Mouse (Mus musculus): Measurements from ENCODE around the gene Ksr1.

Gene Ksr1

DNA sequence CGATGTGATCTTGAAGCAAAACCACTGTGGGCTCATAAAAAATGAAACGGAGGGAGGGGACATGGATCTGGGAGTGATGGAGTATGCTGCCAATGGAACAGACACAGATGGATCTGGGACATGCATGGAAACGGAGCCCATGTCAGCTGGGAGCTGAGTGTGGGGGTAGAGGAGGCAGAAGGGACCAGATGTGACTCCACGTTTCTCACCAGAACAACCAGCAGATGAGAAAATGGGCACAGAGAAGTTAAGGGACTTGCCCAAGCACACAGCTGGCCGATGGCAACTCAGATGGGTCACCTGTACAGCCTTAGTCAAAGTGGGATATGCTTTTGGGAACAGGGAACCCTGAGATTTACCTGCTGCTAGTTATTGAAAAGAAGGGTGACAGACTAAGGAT is 83.3 kb downstream of the Ksr1 start:
- no peak for DNase-seq

DNA sequence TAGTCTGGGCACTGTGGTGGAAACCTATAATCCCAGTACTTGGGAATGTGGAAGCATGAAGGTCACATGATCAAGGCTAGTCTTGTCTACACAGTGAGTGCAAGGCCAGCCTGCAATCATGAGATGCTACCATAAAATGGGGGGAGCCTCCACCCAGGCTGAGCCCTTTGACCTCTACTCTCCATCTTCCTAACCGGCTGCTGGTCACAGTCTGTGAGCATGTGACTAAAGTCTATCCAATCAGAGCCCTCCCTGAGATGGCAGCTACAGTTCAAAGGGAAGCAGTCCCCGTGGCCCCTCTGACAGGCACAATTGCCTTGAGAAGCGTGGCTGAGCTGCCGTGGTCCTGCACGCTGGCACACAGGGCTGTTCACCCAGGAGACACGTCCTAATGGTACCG is 84.4 kb downstream of the Ksr1 start:
- DNase-seq: no peak

DNA sequence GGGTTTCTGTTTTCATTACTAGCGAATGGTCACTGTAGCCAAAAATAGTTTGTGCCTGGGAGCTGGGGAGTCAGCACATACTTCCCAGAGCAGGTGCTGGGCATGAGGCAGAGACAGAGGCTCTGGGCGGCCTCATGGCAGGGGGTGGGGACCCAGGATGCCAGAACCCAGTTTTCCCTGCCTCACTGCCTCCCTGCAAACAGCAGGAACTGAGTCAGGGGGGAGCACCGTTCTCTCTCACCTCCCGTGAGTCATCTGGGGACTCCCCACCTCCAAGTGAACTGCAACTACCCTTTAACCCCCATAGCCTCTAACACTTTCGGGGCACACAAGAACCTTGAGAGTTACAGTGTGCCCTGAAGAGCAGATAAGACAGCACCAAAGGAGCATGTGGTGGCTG is 86.4 kb downstream of the Ksr1 start:
- no peak for DNase-seq

DNA sequence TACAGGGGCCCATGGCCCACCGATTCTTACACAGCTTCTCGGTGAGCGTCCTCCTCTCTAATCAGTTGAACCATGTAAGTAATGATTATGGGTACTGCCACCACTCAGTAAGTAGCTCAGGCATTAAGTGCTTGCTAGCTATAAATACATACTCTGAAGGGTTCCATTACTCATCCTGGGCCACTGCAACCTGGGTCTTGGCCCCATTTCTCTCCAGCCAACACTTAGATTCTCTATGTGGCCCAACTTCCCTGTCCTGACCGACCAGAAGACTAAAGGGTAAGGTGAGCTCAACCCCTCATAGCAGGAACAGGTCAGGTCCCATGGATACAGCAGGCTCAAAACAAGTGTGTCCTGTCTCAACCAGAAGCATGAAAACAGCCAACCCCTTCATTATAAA is 87.1 kb downstream of the Ksr1 start:
- DNase-seq: no peak

DNA sequence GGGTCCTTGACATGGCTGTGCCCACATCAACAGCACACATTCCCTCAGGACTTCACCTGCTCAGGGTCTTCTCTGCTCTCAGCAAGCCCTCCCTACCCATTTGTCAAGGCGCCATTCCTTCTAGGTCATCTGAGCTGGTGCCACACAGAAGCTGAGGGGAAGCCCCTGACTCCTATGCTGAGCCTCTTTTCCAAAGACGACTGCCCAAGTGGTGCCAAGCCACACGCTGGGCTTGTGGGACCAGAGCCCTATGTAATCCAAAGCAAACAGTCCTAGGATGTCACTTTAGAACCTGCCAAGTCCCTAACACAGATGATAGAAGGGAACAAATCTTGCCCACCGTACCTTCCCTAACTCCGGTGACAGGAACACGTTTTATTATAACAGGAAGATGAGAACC is 87.6 kb downstream of the Ksr1 start:
- no peak for DNase-seq

DNA sequence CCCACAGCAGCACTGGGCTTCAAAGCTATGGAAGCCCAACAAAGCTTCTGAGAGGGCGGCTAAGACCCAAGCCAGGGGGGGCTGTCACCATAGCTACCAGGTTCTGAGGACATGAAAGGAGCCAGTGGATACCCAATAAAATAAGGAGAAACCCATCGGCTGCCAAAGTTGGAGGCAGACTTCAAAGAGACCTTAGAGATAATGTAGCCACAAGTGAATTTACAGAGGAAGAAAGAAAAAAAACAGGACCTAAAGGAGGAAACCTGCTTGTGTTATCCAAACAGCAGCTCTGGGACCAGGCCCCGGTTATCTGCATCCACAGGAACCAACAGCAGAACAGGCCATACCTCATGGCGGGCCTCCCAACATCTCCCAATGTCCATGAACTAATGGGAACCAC is 88.4 kb downstream of the Ksr1 start:
- DNase-seq: no peak

DNA sequence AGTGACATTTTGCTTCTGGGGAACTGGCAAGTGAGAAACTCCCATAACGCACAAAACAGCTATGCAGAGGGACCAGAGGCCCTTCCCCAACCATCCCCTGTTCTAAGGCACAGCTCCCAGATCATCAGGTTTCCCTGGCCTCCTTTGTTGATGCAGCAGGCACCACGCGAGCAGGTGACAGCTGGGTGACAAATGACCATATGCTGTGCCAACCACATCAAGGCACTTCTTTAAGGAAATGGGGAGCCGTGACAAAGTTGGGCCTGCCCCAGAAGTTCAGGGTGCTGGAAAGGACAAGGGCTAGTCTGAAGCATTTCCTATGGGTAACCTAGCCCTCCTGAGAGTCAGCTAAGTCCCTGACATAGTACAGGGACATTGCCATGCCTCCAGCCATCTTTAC is 89.3 kb downstream of the Ksr1 start:
- DNase-seq: no peak

DNA sequence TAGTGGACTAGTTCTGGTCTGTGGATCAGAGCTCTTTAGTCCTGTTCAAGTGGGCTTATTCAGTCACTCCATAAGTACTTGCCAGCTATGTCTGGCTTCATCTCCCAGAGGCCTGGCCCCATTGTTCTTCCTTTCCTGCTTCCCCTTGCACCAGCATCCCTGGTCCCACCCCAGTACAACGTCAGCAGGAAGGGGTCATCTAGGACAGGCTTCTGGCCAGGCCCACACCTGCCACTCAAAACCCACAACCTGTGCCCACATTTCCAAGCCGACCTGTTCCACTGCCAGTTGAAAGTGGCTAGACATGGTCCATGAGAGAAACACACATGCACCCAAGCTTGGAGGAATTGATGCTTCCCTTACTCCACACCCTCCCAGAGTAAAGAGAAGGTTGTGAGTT is 90.2 kb downstream of the Ksr1 start:
- no peak for DNase-seq

DNA sequence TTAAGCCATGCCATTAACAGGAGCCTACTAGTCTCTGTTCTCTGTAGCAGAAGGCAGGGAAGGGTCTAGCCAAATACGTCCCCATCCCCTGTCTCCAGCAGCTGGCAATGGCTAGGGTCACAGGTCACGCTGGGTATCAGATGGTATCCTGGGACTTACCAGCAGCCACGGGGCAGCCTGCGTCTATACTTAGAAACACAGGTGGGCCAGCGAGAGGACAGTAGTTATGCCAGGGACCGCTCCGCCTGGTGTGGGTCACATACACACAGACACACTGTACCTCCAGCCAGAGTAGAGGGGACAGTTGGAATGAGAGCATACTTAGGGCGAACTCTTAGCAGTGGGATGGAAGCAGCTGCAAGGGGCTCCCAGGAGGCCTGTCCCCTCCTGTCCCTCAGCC is 91.0 kb downstream of the Ksr1 start:
- DNase-seq: no peak

DNA sequence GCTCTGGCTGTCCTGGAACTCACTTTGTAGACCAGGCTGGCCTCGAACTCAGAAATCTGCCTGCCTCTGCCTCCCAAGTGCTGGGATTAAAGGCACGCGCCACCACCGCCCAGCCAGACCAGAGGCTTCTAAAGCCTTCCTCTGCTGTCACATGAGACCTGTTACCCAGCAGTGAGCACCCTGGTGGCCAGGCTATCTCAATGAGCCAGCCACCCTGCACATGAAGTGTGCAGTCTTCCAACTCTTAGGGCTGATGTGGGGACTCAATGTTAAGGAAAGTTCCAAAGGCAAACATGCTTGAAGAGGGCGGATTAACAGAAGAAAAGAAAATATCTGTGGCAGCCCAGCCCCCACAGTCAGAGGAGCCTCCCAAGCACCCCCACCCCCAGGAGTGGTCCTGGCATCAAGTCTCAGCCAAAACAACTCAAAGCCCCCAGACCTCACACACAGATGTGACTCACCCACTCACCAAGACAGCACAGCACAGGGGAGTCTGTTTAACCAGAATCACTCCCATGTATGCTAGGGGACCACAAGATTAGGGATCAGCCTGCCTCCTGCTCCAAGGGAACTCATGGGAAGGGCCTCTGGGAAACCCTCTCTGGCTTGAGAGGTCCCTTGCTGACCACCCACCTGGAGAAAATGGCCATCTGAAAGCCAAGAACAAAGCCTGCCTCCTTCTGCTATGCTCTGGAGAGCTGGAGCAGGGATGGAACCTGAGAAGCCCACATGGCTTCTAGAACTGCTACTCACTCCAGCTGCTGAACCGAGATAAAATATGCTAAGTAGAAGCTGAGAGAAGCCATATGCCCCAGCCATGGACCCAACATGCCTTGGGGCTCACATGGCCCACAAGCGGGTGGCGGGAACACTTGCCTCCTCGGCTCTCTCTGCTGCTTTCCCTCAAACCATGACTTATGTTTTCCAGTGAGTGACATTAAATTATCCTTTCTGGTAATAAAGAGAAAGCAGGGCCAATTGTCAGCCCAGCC is 91.8 kb downstream of the Ksr1 start:
- DNase-seq: no peak

DNA sequence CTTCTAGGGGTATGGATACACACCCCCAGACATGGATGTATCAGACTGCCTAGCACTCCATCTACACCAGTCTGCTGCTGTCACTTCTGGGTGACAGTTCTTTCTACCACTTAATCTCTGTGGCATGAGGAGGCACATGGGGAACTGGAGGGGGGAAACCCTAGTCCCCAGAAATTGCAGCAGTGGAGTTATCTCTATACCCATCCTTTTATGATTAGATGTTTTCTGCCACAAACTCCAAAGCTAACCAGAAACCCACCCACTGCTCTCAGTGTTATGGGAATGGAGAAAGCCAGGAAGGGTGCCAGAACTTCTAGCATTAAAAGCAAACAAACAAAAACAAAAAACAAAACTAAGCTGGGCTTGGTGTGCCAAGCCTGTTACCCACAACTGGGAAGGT is 92.8 kb downstream of the Ksr1 start:
- no peak for DNase-seq

DNA sequence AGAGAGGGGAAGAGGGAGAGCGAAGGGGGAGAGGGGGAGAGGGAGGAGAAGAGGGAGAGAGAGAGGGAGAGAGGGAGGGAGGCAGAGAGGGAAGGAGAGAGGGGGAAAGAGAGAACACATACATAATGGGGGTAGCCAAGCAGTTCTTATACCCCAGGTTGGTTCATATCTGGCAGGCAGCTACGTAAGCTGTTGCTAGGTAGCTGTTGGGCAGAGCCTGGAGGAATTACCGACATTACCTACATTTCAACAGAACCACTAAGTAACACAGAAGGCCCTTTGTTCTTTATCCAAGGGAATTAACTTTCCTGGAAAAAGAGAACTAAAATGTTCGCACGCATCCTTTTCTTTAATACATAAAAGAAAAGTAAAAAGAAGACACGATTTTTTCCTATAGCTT is 93.4 kb downstream of the Ksr1 start:
- no peak for DNase-seq

DNA sequence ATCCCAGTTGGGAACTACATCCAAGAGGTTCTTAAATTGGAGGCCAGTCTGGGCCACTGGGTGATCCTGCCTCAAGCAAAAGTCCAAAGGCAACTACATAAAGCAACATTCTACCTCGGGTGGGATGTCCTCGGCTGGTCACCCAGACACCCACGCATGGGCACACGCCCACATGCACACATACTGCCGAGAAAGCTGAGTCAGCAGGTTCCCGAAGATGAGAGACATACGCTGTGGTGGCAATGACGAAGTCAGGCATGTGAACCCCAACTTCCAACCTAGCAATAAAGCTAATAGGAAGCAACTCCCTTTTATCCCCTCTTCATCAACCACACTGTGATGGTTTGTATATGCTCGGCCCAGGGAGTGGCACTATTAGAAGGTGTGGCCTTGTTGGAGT is 94.7 kb downstream of the Ksr1 start:
- no peak for DNase-seq

DNA sequence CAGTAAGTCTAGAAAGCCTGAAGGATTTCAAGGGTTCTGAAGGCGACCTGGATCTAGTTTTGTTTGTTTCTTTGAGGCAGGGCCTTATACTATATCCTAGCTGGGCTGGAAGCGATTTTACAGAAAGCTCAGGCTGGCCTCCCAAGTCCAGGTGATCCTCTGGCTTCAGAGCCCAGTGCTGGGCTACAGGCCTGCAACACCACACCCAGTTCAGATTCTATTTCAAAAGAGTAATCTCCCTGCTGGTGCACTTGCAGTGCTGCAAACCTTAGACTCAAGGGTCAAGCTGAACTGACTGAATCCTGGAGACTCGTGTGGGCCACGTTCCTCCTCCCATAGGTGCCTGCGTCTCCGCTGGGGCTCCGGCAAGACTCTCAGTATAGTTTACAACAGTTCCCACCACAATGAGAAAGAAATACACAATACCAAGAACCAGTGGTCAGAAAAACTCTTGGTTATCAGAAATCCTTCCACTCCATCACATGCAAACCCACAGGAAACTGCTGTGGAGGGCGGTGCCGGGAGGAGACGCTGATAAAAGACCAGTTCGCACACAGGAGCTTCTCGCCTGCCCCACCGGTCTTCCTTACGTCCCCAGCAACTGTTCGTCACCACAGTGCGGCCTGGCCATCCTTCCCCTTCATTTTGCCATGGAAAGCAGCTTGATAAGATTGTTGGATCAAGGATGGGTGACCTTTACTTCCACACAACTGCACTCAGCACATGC is 95.3 kb downstream of the Ksr1 start:
- no peak for DNase-seq

DNA sequence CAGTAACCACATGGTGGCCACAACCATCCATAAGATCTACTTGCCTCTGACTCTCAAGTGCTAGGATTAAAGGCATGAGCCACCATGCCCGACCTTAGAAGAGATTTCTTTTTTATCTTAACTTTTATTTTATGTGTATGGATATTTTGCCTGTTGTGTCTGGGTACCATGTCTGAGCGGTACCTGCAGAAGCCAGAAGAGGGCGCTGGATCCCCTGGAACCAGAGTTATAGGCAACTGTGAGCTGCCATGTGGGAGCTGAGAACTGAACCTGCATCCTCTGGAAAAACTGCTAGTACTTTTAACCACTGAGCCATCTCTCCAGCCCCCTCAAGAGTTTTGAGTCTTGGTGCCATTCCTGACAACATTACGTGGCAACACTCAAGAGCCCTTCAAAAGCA is 97.3 kb downstream of the Ksr1 start:
- DNase-seq: no peak

DNA sequence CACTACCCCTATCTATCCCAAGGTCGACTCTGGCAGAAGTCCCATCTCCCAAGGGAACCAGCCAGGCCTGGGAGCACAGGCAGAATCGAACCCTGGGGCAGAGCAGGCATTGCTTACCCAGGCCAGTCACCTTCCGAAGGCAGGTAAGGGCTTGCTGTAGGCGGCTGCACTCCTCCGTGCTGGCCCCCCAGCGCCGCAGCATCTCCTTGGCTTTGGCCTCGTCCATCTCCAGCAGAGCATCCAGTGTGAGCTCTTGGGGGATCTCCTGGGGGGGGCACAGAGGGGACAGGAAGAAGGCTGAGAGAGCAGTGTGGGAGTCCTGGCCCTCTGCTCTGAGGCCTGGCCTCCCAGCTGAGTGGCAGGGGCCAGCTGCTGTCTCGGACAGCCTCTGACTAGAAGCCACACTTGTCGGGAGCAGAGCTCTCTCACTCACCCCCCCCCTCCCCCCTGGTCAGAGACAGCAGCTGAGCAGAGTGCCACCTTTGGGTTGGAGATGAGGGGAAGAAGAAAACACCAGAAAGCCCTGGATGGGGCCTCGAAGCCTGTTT is 99.0 kb downstream of the Ksr1 start:
- no peak for DNase-seq

DNA sequence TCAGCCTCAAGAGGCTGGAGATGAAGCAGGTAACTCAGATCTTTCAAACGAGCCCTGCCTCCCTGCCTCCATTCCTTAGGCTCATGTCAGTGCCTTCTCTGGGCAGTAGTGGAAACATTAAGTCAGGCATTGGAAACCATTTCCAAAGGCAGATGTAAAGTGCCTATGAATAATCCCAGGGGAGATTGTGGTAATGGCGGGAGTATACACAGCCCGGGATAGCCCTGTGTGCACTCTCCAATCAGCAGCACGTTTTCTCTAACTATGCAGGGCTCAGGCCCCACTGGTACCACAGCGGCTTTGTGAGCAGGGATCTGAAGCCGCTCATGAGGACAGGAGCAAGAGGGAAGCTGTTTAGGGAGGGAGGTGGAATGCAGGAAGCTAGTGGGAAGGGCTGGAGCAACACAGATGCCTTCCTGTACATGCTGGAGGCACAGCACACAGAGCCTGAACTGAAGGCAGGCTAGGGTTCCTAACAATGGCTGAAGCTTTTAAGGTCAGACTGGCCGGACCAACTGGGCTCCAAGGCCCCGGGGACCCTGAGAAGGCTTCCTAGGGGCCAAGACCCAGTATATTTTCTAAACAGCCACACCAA is 99.5 kb downstream of the Ksr1 start:
- DNase-seq: no peak

DNA sequence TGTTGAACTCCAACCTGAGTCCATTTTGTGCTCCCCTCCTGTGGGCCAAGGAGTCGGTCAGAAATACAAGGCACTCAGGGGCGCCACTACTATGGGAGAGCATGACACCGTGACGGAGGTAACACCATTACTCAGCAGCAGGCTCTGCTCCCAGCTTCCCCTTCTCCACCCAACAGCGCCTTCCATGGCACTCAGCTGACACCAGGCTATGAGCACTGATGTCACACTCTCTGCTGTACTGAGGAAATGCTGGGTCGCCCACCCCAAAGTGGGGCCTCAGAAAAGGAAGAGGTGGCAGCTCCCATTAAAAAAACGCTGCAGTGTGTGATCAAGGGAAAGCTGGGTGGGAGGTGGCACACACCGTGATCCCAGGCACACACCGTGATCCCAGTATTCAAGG is 101.0 kb downstream of the Ksr1 start:
- no peak for DNase-seq

DNA sequence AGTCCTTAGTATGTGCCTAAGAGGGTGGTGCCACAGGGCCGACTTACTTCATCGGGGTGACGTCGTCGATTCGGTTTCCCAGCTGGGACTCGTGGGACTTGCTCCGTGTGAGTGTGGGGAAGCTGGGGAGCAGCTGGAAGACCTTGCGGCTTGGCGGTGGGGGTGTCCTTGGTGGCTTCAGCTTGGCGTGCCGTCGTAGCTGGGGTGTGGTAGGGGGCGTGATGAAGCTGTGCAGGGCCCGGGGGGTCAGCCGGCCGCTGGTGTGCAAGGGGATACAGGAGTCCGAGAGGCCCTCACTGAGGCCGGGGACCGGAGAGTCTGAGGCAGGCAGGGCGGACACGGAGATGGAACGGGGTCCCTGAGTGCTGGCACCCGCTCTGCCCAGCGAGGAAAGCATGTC is 101.4 kb downstream of the Ksr1 start:
- DNase-seq: no peak

DNA sequence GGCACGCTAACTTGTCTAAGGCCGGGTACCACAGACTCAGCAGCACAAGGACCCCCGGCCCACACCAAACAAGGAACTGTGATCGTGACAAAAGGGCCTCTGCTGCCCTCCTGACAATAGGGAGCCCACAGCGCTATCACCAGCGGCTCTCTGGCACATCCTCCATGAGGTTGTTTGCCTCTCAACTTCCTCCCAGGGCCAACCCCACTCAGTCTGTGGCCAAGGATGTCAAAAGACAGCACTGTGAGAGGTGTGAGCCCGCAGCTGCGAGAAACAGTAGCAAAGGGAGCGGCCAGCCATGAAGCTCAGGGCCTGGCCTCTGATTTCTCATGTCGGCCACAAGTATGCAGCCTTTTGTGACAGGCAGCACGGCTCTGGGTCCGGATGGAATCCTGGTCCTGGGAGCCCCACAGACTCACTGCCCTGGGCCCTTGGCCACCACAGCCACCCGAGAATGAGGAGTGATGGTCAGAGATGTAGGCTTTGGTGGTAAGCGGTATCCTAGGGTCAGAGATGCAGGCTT is 104.2 kb downstream of the Ksr1 start:
- DNase-seq: no peak

DNA sequence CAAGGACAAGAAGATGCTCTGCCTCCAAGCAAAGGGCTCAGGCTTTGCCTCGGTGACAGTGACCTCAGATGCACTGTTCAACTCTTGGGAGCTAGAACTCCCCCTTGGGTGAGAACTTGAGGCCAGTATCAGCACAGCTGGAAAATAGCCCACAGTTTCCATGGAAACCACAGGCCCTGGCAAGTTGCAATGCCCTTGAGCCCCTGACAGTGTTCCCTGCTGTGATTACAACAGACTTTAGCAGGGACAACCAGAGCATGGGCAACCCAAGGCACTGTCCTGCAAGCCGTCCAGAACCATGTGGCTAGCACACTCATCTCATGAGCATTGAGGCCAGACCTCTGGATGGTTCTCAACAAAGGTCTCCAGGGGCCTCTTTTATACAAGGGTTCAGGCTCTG is 106.7 kb downstream of the Ksr1 start:
- DNase-seq: no peak

DNA sequence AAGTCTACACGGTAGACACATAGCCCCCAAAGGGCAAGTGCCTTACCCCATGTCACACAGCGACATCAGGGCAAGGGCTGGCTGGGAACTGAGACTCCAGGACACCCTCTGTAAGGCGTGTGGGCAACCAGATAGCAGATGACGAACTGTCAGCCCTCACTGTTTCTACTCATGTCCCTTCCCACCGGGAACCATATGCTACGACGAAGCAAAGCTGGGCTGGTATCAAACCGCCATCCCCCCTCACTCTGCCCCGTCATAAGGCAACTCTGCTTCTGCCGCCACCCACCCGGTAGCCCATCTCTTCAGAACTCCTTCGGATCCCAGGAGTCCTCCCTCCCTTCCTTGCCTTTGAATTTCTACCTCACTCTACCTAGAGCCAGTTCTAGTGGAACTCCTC is 108.7 kb downstream of the Ksr1 start:
- DNase-seq: no peak

DNA sequence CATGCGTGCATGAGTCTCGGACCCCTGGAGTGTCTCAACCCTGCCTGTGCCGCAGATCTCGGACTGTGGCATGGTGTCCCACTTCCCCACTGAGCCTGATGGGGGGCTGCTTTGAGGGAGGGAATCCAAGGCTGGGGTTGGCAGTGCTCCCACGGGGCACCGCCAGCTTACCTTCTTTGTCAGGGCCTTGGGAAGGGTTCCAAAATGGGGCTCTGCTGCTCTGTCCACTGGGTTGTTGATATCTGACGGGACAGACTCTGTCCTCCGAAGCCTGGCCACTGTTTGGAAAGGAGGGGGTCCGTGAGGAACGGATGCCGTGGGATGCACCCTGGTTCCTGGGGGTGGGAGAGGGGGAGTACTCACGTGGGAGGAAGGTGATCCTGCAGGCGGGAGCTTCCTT is 109.9 kb downstream of the Ksr1 start:
- no peak for DNase-seq
